Mouse (Mus musculus): ENCODE measurements around the gene Carmil3.

GRCm38 (mm10) chr14:55542268-55542667, 51.8 kb downstream of the Carmil3 start:
- no peak for TF ChIP-seq ZC3H11A (IDR thresholded peaks at IDR 0.05; ENCODE audit: borderline replicate concordance, low read depth, low read length)
- no peak for TF ChIP-seq ZNF384 (IDR thresholded peaks at IDR 0.05; ENCODE audit: low read depth, low read length)
- TF ChIP-seq HCFC1 (IDR thresholded peaks at IDR 0.05; ENCODE audit: borderline replicate concordance, insufficient read depth, low read length): no peak
- TF ChIP-seq MAFK (IDR thresholded peaks at IDR 0.05; ENCODE audit: insufficient read depth, low read depth, low read length): no peak
- TF ChIP-seq CHD2 (IDR thresholded peaks at IDR 0.05; ENCODE audit: low read depth, low read length): no peak

Data from ES-E14 (cell line).